Mouse (Mus musculus) MEL (cell line): ENCODE measurements at regions not wholly inside any gene's neighbourhood (a gene's known extent, or its start where the extent isn't known, plus 50 kb on each side); places are given as distances from the start of the nearest gene placed in this dataset.

Source experiments
- DNase-seq: peaks from one replicate; pipeline ENCODE4 v3.0.0; 2011; ENCODE audit warnings: low read depth, low spot score
- H3K27ac ChIP-seq: 2 replicates; pipeline ENCODE4 v1.5.1; 2012; ENCODE audit warnings: low read depth, mild to moderate bottlenecking, control low read depth, low read length, moderate library complexity; ENCODE audit not compliant: control insufficient read depth
- H3K27me3 ChIP-seq, 2 experiments: fragments of 150-350 bp in 1 of 2; sonication (generic) in 1 of 2; 2 replicates each; pipeline ENCODE4 v1.6.1; 2012; ENCODE audit warnings: low read length in 2 of 2, mild to moderate bottlenecking in 2 of 2, improper control_type of control experiment in 1 of 2, moderate library complexity in 1 of 2; ENCODE audit not compliant: insufficient read depth in 2 of 2, control insufficient read depth in 1 of 2
- H3K36me3 ChIP-seq, 2 experiments: 2 replicates each; pipeline ENCODE4 v1.6.1; 2012 to 2014; ENCODE audit warnings: low read length in 2 of 2, improper control_type of control experiment in 1 of 2, inconsistent platforms in 1 of 2, mild to moderate bottlenecking in 1 of 2; ENCODE audit not compliant: insufficient read depth in 2 of 2, control insufficient read depth in 1 of 2
- H3K4me1 ChIP-seq, 2 experiments: fragments of 150-350 bp in 1 of 2; sonication (generic) in 1 of 2; 2 replicates each; pipeline ENCODE4 v1.6.1; 2012; ENCODE audit warnings: low read length in 2 of 2, improper control_type of control experiment in 1 of 2, mild to moderate bottlenecking in 1 of 2; ENCODE audit not compliant: insufficient read depth in 2 of 2, control insufficient read depth in 1 of 2
- H3K4me3 ChIP-seq, 2 experiments: fragments of 150-350 bp in 1 of 2; sonication (generic) in 1 of 2; 2 replicates each; pipeline ENCODE4 v1.5.1; 2012; ENCODE audit warnings: low read depth in 2 of 2, low read length in 2 of 2, mild to moderate bottlenecking in 2 of 2, moderate library complexity in 2 of 2, control low read depth in 1 of 2, improper control_type of control experiment in 1 of 2; ENCODE audit not compliant: control insufficient read depth in 1 of 2, insufficient read depth in 1 of 2
- H3K79me2 ChIP-seq: 2 replicates; pipeline ENCODE4 v1.6.1; 2012; ENCODE audit warnings: mild to moderate bottlenecking, low read length, moderate library complexity; ENCODE audit not compliant: control insufficient read depth, poor library complexity, insufficient read depth
- H3K9ac ChIP-seq: 2 replicates; pipeline ENCODE4 v1.6.1; 2012; ENCODE audit warnings: low read depth, mild to moderate bottlenecking, control low read depth, low read length, moderate library complexity; ENCODE audit not compliant: control insufficient read depth, poor library complexity, severe bottlenecking
- H3K9me3 ChIP-seq: fragments of 150-350 bp; sonication (generic); replicated peaks from 2 replicates; pipeline ENCODE4 v1.6.1; 2012; ENCODE audit warnings: mild to moderate bottlenecking, low read length, improper control_type of control experiment, moderate library complexity; ENCODE audit not compliant: insufficient read depth
- BHLHE40 ChIP-seq: IDR thresholded peaks from 2 replicates; pipeline ENCODE4 v1.6.1; 2012; ENCODE audit warnings: low read depth, mild to moderate bottlenecking, inconsistent platforms, low read length, improper control_type of control experiment, borderline replicate concordance
- CHD1 ChIP-seq: IDR thresholded peaks from 2 replicates; pipeline ENCODE4 v1.6.1; 2012; ENCODE audit warnings: low read depth, mild to moderate bottlenecking, inconsistent platforms, low read length, improper control_type of control experiment
- CHD2 ChIP-seq: IDR thresholded peaks from 2 replicates; pipeline ENCODE4 v1.6.1; 2011; ENCODE audit warnings: low read length, improper control_type of control experiment
- ELF1 ChIP-seq: IDR thresholded peaks from 2 replicates; pipeline ENCODE4 v1.6.1; 2014; ENCODE audit warnings: low read depth, mild to moderate bottlenecking, inconsistent platforms, low read length, improper control_type of control experiment, moderate library complexity
- ETS1 ChIP-seq: IDR thresholded peaks from 2 replicates; pipeline ENCODE4 v1.6.1; 2012; ENCODE audit warnings: low read depth, mild to moderate bottlenecking, inconsistent platforms, low read length, improper control_type of control experiment, moderate library complexity
- GATA1 ChIP-seq: IDR thresholded peaks from 2 replicates; pipeline ENCODE4 v1.6.1; 2011; ENCODE audit warnings: low read depth, low read length, improper control_type of control experiment
- HCFC1 ChIP-seq: IDR thresholded peaks from 2 replicates; pipeline ENCODE4 v1.6.1; 2012; ENCODE audit warnings: low read depth, mild to moderate bottlenecking, inconsistent platforms, low read length, improper control_type of control experiment, moderate library complexity
- MAX ChIP-seq: IDR thresholded peaks from 2 replicates; pipeline ENCODE4 v1.6.1; 2011; ENCODE audit warnings: low read length, improper control_type of control experiment
- MAZ ChIP-seq: IDR thresholded peaks from 2 replicates; pipeline ENCODE4 v1.6.1; 2012; ENCODE audit warnings: low read depth, mild to moderate bottlenecking, inconsistent platforms, low read length, improper control_type of control experiment
- MYB ChIP-seq: IDR thresholded peaks from 2 replicates; pipeline ENCODE4 v1.6.1; 2011; ENCODE audit warnings: mild to moderate bottlenecking, low read depth, low read length, improper control_type of control experiment
- POLR2A ChIP-seq, 2 experiments: IDR thresholded peaks; 2 replicates each; pipeline ENCODE4 v1.6.1; 2011 to 2012; ENCODE audit warnings: low read length in 2 of 2, mild to moderate bottlenecking in 2 of 2, control low read depth in 1 of 2, improper control_type of control experiment in 1 of 2, low read depth in 1 of 2, moderate library complexity in 1 of 2; ENCODE audit not compliant: control insufficient read depth in 1 of 2, insufficient read depth in 1 of 2, poor library complexity in 1 of 2
- RCOR1 ChIP-seq: IDR thresholded peaks from 2 replicates; pipeline ENCODE4 v1.6.1; 2012; ENCODE audit warnings: low read depth, mild to moderate bottlenecking, inconsistent platforms, low read length, improper control_type of control experiment
- SIN3A ChIP-seq: IDR thresholded peaks from 2 replicates; pipeline ENCODE4 v1.6.1; 2012; ENCODE audit warnings: low read length, improper control_type of control experiment, inconsistent platforms
- SMC3 ChIP-seq: IDR thresholded peaks from 2 replicates; pipeline ENCODE4 v1.6.1; 2011; ENCODE audit warnings: low read depth, low read length, improper control_type of control experiment
- TAL1 ChIP-seq: IDR thresholded peaks from 2 replicates; pipeline ENCODE4 v1.6.1; 2012; ENCODE audit warnings: mild to moderate bottlenecking, inconsistent platforms, low read length, moderate library complexity, mixed read lengths
- TCF12 ChIP-seq: IDR thresholded peaks from 2 replicates; pipeline ENCODE4 v1.6.1; 2014; ENCODE audit warnings: low read depth, mild to moderate bottlenecking, inconsistent platforms, low read length, improper control_type of control experiment, moderate library complexity
- UBTF ChIP-seq: IDR thresholded peaks from 2 replicates; pipeline ENCODE4 v1.6.1; 2012; ENCODE audit warnings: low read depth, mild to moderate bottlenecking, inconsistent platforms, low read length, improper control_type of control experiment, moderate library complexity, borderline replicate concordance; ENCODE audit not compliant: insufficient read depth
- ZNF384 ChIP-seq: IDR thresholded peaks from 2 replicates; pipeline ENCODE4 v1.6.1; 2012; ENCODE audit warnings: low read depth, mild to moderate bottlenecking, inconsistent platforms, low read length, improper control_type of control experiment

- no peaks in the 10 kb centered on the region for H3K79me2 ChIP-seq
- H3K4me3 ChIP-seq: no peak overlapping the region
- H3K27me3 ChIP-seq: no peaks in the 10 kb centered on the region
- no peaks in the 10 kb centered on the region for H3K4me1 ChIP-seq
- H3K36me3 ChIP-seq: no peaks in the 10 kb centered on the region
- TF ChIP-seq ELF1 (no peak), ZNF384 (no peak), SMC3 (no peak), RCOR1 (no peak), MAX (no peak), MAZ (no peak), HCFC1 (no peak), GATA1 (no peak), MYB (no peak), CHD1 (no peak), BHLHE40 (no peak), UBTF (no peak), ETS1 (no peak), TAL1 (no peak), POLR2A (IDR thresholded peaks at IDR 0.05; ENCODE audit: control insufficient read depth in 1 of 2, insufficient read depth in 1 of 2, low read depth in 1 of 2, low read length in 2 of 2, poor library complexity in 1 of 2) (no peak), TCF12 (no peak), SIN3A (no peak)
- H3K9ac ChIP-seq: no peak overlapping the region
- no peak overlapping the region for H3K27ac ChIP-seq
- H3K9me3 ChIP-seq: no peaks in the 10 kb centered on the region
- DNase-seq: no peak
These were observed 160.9 kb upstream of the Tapt1 start for GRCm38 (mm10) chr5:44387237-44387810.

GRCm38 (mm10) chr5:44386176-44386575 lies 159.8 kb upstream of the Tapt1 start:
- H3K9me3 ChIP-seq: no peaks in the 10 kb centered on the region
- no peaks in the 10 kb centered on the region for H3K79me2 ChIP-seq
- no peak overlapping the region for H3K4me3 ChIP-seq
- no peaks in the 10 kb centered on the region for H3K4me1 ChIP-seq
- TF ChIP-seq UBTF: no peak
- TF ChIP-seq CHD2: no peak
- TF ChIP-seq ELF1: no peak
- H3K9ac ChIP-seq: no peak overlapping the region
- H3K27me3 ChIP-seq: no peaks in the 10 kb centered on the region
- DNase-seq: no peak
- no peak overlapping the region for H3K27ac ChIP-seq
- no peaks in the 10 kb centered on the region for H3K36me3 ChIP-seq
